Mouse (Mus musculus): Measurements from ENCODE around the gene Snx29.

DNA sequence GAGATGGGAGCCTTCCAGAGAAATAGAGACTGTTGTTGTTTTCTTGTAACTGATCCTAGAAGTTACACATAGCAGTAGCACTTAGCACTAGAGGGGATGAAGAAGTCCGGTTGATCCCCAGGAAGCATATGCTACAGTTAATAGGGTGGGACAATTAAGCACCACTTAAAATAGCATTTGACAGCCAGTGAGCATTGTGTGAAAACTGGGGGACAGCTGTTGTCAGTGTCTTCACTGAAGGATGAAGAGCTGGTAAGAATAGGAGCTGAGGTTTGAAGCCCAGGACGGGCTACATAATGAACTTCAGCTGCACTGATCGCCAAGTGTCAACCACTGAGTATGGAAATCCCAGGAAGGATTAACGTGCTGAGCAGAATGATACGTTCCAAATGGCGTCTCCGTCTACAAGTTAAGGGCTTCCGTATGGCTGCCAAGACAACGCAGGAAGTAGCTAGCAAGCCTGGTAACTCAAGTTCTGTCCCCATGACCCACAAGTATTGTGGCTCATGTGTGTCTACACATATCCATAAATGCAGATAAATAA lies 184.6 kb downstream of the Snx29 start:
- TF ChIP-seq CTCF (conservative IDR thresholded peaks at IDR 0.05; ENCODE audit: low read length) (no peak), NANOG (IDR thresholded peaks at IDR 0.05; ENCODE audit: borderline replicate concordance, low read length) (no peak), POU5F1 (IDR thresholded peaks at IDR 0.05; ENCODE audit: borderline replicate concordance, low read length) (no peak)

Data from E14TG2a.4 (cell line).